Mouse (Mus musculus) hindbrain, embryonic 14.5 days (tissue): ENCODE measurements around the gene Pard3b. TPM values are rescaled to one million over a fixed set of nuclear protein-coding genes. Genes with fewer than 3 reads are reported as not detected.

Source experiments
- ATAC-seq: fragments of 200-750 bp; cut with Nextera tagmentation; 2 replicates; pipeline ENCODE4 v1.8.0; 2017; ENCODE audit warnings: moderate number of reproducible peaks, mild to moderate bottlenecking, moderate TSS enrichment, moderate library complexity; ENCODE audit not compliant: low FRiP score
- DNase-seq: peaks from one replicate; pipeline ENCODE4 v3.0.0-alpha.2; 2015; ENCODE audit warnings: low spot score
- H3K27ac ChIP-seq: fragments of 300-500 bp; sonication (generic); 2 replicates; pipeline ENCODE4 v1.5.1; 2014; ENCODE audit warnings: mild to moderate bottlenecking, moderate library complexity
- H3K27me3 ChIP-seq: fragments of 300-500 bp; sonication (generic); 2 replicates; pipeline ENCODE4 v1.6.1; 2014; ENCODE audit warnings: mild to moderate bottlenecking, low read length, mixed read lengths; ENCODE audit not compliant: control insufficient read depth, insufficient read depth
- H3K36me3 ChIP-seq: fragments of 300-500 bp; sonication (generic); replicated peaks from 2 replicates; pipeline ENCODE4 v1.6.1; 2014; ENCODE audit not compliant: control insufficient read depth, insufficient read depth
- H3K4me1 ChIP-seq: fragments of 300-500 bp; sonication (generic); replicated peaks from 2 replicates; pipeline ENCODE4 v1.6.1; 2014; ENCODE audit warnings: antibody characterized with exemption, low read length, mixed read lengths; ENCODE audit not compliant: control insufficient read depth, insufficient read depth
- H3K4me2 ChIP-seq: fragments of 300-500 bp; sonication (generic); replicated peaks from 2 replicates; pipeline ENCODE4 v1.6.1; 2014; ENCODE audit warnings: mild to moderate bottlenecking, moderate library complexity
- H3K4me3 ChIP-seq: fragments of 300-500 bp; sonication (generic); replicated peaks from 2 replicates; pipeline ENCODE4 v1.5.1; 2014; ENCODE audit warnings: mild to moderate bottlenecking, low read length
- H3K9ac ChIP-seq: fragments of 300-500 bp; sonication (generic); 2 replicates; pipeline ENCODE4 v1.6.1; 2014
- H3K9me3 ChIP-seq: fragments of 300-500 bp; sonication (generic); 2 replicates; pipeline ENCODE4 v1.6.1; 2016; ENCODE audit warnings: low read length; ENCODE audit not compliant: control insufficient read depth
- WGBS: fragments of 180-500 bp; shearing (Covaris S2); extraction: QIAGEN DNeasy Blood & Tissue Kit; methylation state at CpG from one replicate; pipeline ENCODE4 v1.1.7; 2014; 5-methylcytosine and 5-hydroxymethylcytosine counted together
- polyA plus RNA-seq: library from polyadenylated mRNA; unstranded; fragments of >200 nt; fragmentation: Nextera tagmentation; extraction: Ambion mirVana; gene quantifications from 2 replicates; pipeline ENCODE4 v1.2.1, GENCODE M21; 2014

Pard3b gene
- polyA plus RNA-seq, 1 experiment from 2014 or later: 12.3 TPM

DNA sequence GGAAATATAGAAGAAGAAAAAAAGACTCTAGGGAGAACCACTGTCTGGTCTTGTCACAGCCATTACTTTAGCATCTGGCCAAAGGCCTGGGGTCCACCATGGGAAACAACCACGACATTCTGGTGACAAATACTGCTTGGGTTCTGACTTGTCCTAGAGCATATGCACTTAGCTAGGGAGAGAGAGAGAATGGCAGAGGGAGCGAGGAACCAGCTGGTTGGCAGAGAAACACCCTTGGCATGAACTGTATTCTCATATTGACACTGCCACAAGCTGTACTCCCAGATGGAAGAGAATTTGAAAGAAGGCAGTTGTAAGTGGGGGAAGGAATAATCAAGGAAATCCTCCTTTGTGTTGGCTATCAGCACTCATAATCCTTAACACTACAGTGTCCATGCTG lies 577.2 kb downstream of the Pard3b start:
- Histone ChIP-seq H3K27ac (no peak overlapping the region), H3K9me3 (no peaks in the 10 kb centered on the region), H3K27me3 (no peaks in the 10 kb centered on the region), H3K36me3 (no peaks in the 10 kb centered on the region), H3K4me3 (no peak overlapping the region), H3K4me1 (peaks cover 15% of the 10 kb centered on the region), H3K4me2 (no peak overlapping the region), H3K9ac (no peak overlapping the region)
- WGBS: 50% methylated on average over 2 of the region's 2 CpGs
- ATAC-seq (peak; percentile 66; the same call in 1 of the 2 replicates), DNase-seq (peak; percentile 55)

DNA sequence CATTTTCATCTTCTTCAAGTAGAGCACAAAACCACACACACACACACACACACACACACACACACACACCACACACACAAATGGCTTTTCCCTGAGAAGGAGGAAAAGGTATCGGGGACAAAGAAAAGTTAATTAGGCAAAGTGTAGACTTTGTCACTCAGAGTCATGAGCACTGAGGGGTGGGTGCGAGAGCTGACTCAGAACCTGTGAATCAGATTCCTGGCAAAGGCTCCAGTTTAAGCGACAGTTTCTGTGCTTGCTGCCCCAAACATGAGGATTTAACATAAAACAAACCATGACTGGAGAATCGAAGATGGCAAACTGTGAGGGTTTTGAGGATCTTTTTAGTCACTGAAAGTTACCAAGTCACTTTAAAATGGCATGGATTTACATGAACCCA lies 577.9 kb downstream of the Pard3b start:
- ATAC-seq: no peak
- Histone ChIP-seq H3K27me3 (no peaks in the 10 kb centered on the region), H3K36me3 (no peaks in the 10 kb centered on the region), H3K4me3 (no peak overlapping the region), H3K4me2 (no peak overlapping the region), H3K27ac (no peak overlapping the region), H3K9me3 (no peaks in the 10 kb centered on the region), H3K4me1 (peaks cover 15% of the 10 kb centered on the region), H3K9ac (no peak overlapping the region)
- 93% methylated on average over 4 of the region's 4 CpGs for WGBS
- no peak for DNase-seq

DNA sequence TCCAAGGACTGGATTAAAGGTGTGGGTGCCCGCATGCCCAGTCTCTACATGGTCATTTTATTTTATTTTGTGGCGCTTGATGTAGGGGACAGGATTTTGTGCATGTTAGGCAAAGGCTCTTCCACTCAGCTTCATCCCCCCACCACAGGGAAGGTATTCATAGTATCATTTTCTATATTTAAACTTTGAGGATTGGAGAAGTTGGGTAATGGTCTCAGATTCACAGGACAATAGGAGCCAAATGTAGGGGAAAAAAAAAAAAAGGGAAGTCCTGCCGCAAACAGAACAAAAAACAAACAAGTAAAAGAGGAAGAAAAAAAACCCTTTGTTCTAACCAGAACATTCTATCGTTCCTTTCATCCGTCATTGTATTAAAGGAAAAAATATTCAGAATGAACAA lies 590.5 kb downstream of the Pard3b start:
- 87% methylated on average over 5 of the region's 5 CpGs for WGBS
- no peaks in the 10 kb centered on the region for H3K36me3 ChIP-seq
- no peak overlapping the region for H3K27ac ChIP-seq
- no peak overlapping the region for H3K4me3 ChIP-seq
- H3K27me3 ChIP-seq: no peaks in the 10 kb centered on the region
- ATAC-seq (no peak), DNase-seq (no peak)
- no peak overlapping the region for H3K9ac ChIP-seq
- H3K4me2 ChIP-seq: no peak overlapping the region
- H3K9me3 ChIP-seq: no peaks in the 10 kb centered on the region
- peaks cover 6% of the 10 kb centered on the region; the same call in 1 of the 2 replicates for H3K4me1 ChIP-seq

- Histone ChIP-seq H3K9me3 (no peaks in the 10 kb centered on the region), H3K4me2 (no peak overlapping the region), H3K36me3 (no peaks in the 10 kb centered on the region), H3K4me1 (peaks cover 6% of the 10 kb centered on the region; the same call in 1 of the 2 replicates), H3K9ac (no peak overlapping the region), H3K27ac (no peak overlapping the region), H3K4me3 (no peak overlapping the region), H3K27me3 (no peaks in the 10 kb centered on the region)
- WGBS: 44% methylated on average over 1 of the region's 1 CpGs
- ATAC-seq: no peak
- no peak for DNase-seq
These were observed 595.4 kb downstream of the Pard3b start for GRCm38 (mm10) chr1:62234039-62234438.

DNA sequence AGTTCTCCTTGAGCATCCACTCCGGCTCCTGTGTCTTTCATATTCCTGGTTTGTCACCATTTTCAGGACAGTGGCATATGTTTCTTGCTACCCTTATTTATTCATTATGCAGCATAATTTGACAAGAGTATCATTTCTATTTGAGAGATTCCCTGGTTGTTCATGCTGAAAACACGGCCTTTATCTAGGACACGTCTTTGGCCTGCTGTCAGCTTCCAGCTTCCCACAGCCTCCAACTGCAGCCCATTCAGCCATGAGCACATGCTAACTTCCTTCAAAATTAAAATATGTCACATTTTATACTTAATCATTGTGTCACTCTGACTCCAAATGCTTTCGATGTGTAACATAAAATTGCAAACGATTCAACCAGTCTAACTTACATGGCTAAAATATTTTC lies 596.5 kb downstream of the Pard3b start:
- Histone ChIP-seq H3K4me3 (no peak overlapping the region), H3K27ac (no peak overlapping the region), H3K9me3 (no peaks in the 10 kb centered on the region), H3K4me1 (peaks cover 6% of the 10 kb centered on the region; the same call in 1 of the 2 replicates), H3K27me3 (no peaks in the 10 kb centered on the region), H3K9ac (no peak overlapping the region), H3K4me2 (no peak overlapping the region), H3K36me3 (no peaks in the 10 kb centered on the region)
- no peak for DNase-seq
- WGBS: 82% methylated on average over 5 of the region's 5 CpGs
- no peak for ATAC-seq

GRCm38 (mm10) chr1:62244191-62244984 lies 605.8 kb downstream of the Pard3b start:
- Histone ChIP-seq H3K27ac (no peak overlapping the region), H3K27me3 (no peaks in the 10 kb centered on the region), H3K4me2 (no peak overlapping the region), H3K36me3 (no peaks in the 10 kb centered on the region), H3K9me3 (no peaks in the 10 kb centered on the region), H3K9ac (no peak overlapping the region), H3K4me3 (no peak overlapping the region), H3K4me1 (0 out of 2 replicates have a peak, but pooled peaks cover 6% of the 10 kb centered on the region)
- no peak for ATAC-seq
- WGBS: 34% methylated on average over 12 of the region's 12 CpGs
- DNase-seq: no peak

- H3K4me1 ChIP-seq: 0 out of 2 replicates have a peak, but pooled peaks cover 5% of the 10 kb centered on the region
- no peaks in the 10 kb centered on the region for H3K36me3 ChIP-seq
- ATAC-seq (no peak), DNase-seq (no peak)
- no peak overlapping the region for H3K27ac ChIP-seq
- H3K4me3 ChIP-seq: no peak overlapping the region
- H3K4me2 ChIP-seq: no peak overlapping the region
- H3K9me3 ChIP-seq: no peaks in the 10 kb centered on the region
- WGBS: 87% methylated on average over 1 of the region's 1 CpGs
- no peak overlapping the region for H3K9ac ChIP-seq
- no peaks in the 10 kb centered on the region for H3K27me3 ChIP-seq
These were observed 613.8 kb downstream of the Pard3b start for GRCm38 (mm10) chr1:62252432-62252831.

- Histone ChIP-seq H3K9ac (no peak overlapping the region), H3K36me3 (no peaks in the 10 kb centered on the region), H3K4me3 (no peak overlapping the region), H3K4me1 (0 out of 2 replicates have a peak, but pooled peaks cover 5% of the 10 kb centered on the region), H3K27ac (no peak overlapping the region), H3K27me3 (no peaks in the 10 kb centered on the region), H3K4me2 (no peak overlapping the region), H3K9me3 (no peaks in the 10 kb centered on the region)
- DNase-seq (no peak), ATAC-seq (no peak)
- 74% methylated on average over 4 of the region's 4 CpGs for WGBS
These were observed 615.7 kb downstream of the Pard3b start for GRCm38 (mm10) chr1:62254316-62254715.

DNA sequence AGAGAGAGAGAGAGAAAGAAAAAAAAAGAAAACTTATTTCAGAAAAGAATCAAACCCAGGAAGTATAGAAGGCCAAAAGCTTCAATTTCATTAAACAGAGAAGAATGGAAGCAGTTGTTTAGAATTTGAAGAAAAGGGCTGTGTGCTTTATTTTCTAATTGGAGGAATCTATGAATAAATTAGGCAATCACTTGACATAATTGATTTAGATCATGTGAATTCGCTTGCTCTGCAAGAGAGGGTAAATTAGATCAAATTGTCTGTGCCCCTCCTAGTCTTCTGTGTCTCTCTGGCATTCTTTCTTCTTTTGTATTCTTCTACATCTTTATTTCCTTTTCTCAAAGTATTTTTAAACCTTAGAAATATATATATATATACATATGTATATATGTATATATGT lies 616.3 kb downstream of the Pard3b start:
- H3K36me3 ChIP-seq: no peaks in the 10 kb centered on the region
- H3K9me3 ChIP-seq: no peaks in the 10 kb centered on the region
- H3K27me3 ChIP-seq: no peaks in the 10 kb centered on the region
- H3K4me2 ChIP-seq: no peak overlapping the region
- DNase-seq (no peak), ATAC-seq (no peak)
- 0 out of 2 replicates have a peak, but pooled peaks cover 5% of the 10 kb centered on the region for H3K4me1 ChIP-seq
- H3K9ac ChIP-seq: no peak overlapping the region
- 48% methylated on average over 1 of the region's 1 CpGs for WGBS
- H3K4me3 ChIP-seq: no peak overlapping the region
- no peak overlapping the region for H3K27ac ChIP-seq
